Mouse (Mus musculus) testis, adult 2 months (tissue): ENCODE results near the gene Setd7. TPM values are rescaled to one million over a fixed set of nuclear protein-coding genes. Genes with fewer than 3 reads are reported as not detected.

Source experiments
- H3K27ac ChIP-seq: fragments of 200-500 bp; 2 replicates; pipeline ENCODE4 v1.5.1; 2012; ENCODE audit warnings: low read depth, low read length; ENCODE audit not compliant: control insufficient read depth, insufficient read depth
- H3K27me3 ChIP-seq: fragments of 200-500 bp; 2 replicates; pipeline ENCODE4 v1.6.1; 2012; ENCODE audit warnings: mild to moderate bottlenecking, low read length, moderate library complexity; ENCODE audit not compliant: control insufficient read depth, insufficient read depth
- H3K36me3 ChIP-seq: fragments of 200-500 bp; 2 replicates; pipeline ENCODE4 v1.6.1; 2012; ENCODE audit warnings: mild to moderate bottlenecking, low read length; ENCODE audit not compliant: control insufficient read depth, insufficient read depth
- H3K4me1 ChIP-seq: fragments of 200-500 bp; 2 replicates; pipeline ENCODE4 v1.6.1; 2012; ENCODE audit warnings: low read length; ENCODE audit not compliant: control insufficient read depth, insufficient read depth
- H3K4me3 ChIP-seq: fragments of 200-500 bp; 2 replicates; pipeline ENCODE4 v1.5.1; 2012; ENCODE audit warnings: low read depth, mild to moderate bottlenecking, low read length, moderate library complexity, mixed read lengths; ENCODE audit not compliant: control insufficient read depth
- CTCF ChIP-seq: fragments of 200-500 bp; IDR thresholded peaks from 2 replicates; pipeline ENCODE4 v1.5.1; 2012; ENCODE audit warnings: low read depth, mild to moderate bottlenecking, inconsistent platforms, low read length, moderate library complexity; ENCODE audit not compliant: control insufficient read depth, insufficient read depth, insufficient replicate concordance
- POLR2A ChIP-seq: fragments of 200-500 bp; IDR thresholded peaks from 2 replicates; pipeline ENCODE4 v1.6.1; 2012; ENCODE audit warnings: low read depth, mild to moderate bottlenecking, inconsistent platforms, low read length, moderate library complexity; ENCODE audit not compliant: control insufficient read depth
- polyA plus RNA-seq: library from polyadenylated mRNA; depleted of rRNA; stranded (reverse); fragments of >200 nt; gene quantifications from 2 replicates; pipeline ENCODE4 v1.2.3, GENCODE M21; 2012

The Setd7 gene
- polyA plus RNA-seq, 1 experiment, result 1.6 TPM

GRCm38 (mm10) chr3:51577359-51577758, 16.7 kb upstream of the Setd7 start:
- Histone ChIP-seq H3K36me3 (no peaks in the 10 kb centered on the region), H3K27me3 (no peaks in the 10 kb centered on the region)
- TF ChIP-seq CTCF (no peak), POLR2A (no peak)

GRCm38 (mm10) chr3:51573915-51574314, 13.2 kb upstream of the Setd7 start:
- Histone ChIP-seq H3K4me1 (peaks cover 3% of the 10 kb centered on the region; the same call in 1 of the 2 replicates), H3K27me3 (no peaks in the 10 kb centered on the region), H3K4me3 (no peak overlapping the region), H3K27ac (no peak overlapping the region), H3K36me3 (no peaks in the 10 kb centered on the region)
- TF ChIP-seq POLR2A (no peak), CTCF (no peak)

More at GRCm38 (mm10) chr3:51577359-51577758, 16.7 kb upstream of the Setd7 start:
- Histone ChIP-seq H3K27ac (no peak overlapping the region), H3K4me1 (peaks cover 3% of the 10 kb centered on the region; the same call in 1 of the 2 replicates), H3K4me3 (no peak overlapping the region)

GRCm38 (mm10) chr3:51570200-51570599, 9.5 kb upstream of the Setd7 start:
- Histone ChIP-seq H3K4me1 (peaks cover 3% of the 10 kb centered on the region; the same call in 1 of the 2 replicates), H3K27me3 (no peaks in the 10 kb centered on the region), H3K36me3 (no peaks in the 10 kb centered on the region), H3K27ac (no peak overlapping the region), H3K4me3 (no peak overlapping the region)
- TF ChIP-seq POLR2A (no peak), CTCF (no peak)

GRCm38 (mm10) chr3:51561993-51562385, 1.3 kb upstream of the Setd7 start:
- no peak overlapping the region for H3K4me3 ChIP-seq
- H3K27ac ChIP-seq, result no peak overlapping the region
- no peak for TF ChIP-seq POLR2A
- TF ChIP-seq CTCF, result no peak
- H3K36me3 ChIP-seq, result no peaks in the 10 kb centered on the region
- H3K27me3 ChIP-seq, result peaks cover 2% of the 10 kb centered on the region; the same call in 1 of the 2 replicates
- no peaks in the 10 kb centered on the region for H3K4me1 ChIP-seq

- H3K27ac ChIP-seq, result peak overlapping the region; percentile 50
- H3K27me3 ChIP-seq, result peaks cover 2% of the 10 kb centered on the region; the same call in 1 of the 2 replicates
- no peaks in the 10 kb centered on the region for H3K36me3 ChIP-seq
- TF ChIP-seq POLR2A, result no peak
- TF ChIP-seq CTCF, result no peak
- H3K4me3 ChIP-seq, result peak overlapping the region; percentile 91
- H3K4me1 ChIP-seq, result no peaks in the 10 kb centered on the region
Observed at GRCm38 (mm10) chr3:51561109-51561992, 672 bp upstream of the Setd7 start.

GRCm38 (mm10) chr3:51559594-51560450, 857 bp downstream of the Setd7 start:
- Histone ChIP-seq H3K4me3 (peak overlapping the region; percentile 91), H3K4me1 (no peaks in the 10 kb centered on the region), H3K36me3 (no peaks in the 10 kb centered on the region), H3K27me3 (peaks cover 2% of the 10 kb centered on the region; the same call in 1 of the 2 replicates), H3K27ac (peak overlapping the region; percentile 61)
- TF ChIP-seq POLR2A (peak; percentile 21; the same call in 1 of the 2 replicates), CTCF (no peak)

GRCm38 (mm10) chr3:51555583-51555982, 5.1 kb downstream of the Setd7 start:
- Histone ChIP-seq H3K27me3 (peaks cover 2% of the 10 kb centered on the region; the same call in 1 of the 2 replicates), H3K4me3 (no peak overlapping the region), H3K36me3 (no peaks in the 10 kb centered on the region), H3K4me1 (no peaks in the 10 kb centered on the region), H3K27ac (no peak overlapping the region)
- no peak for TF ChIP-seq CTCF
- no peak for TF ChIP-seq POLR2A

GRCm38 (mm10) chr3:51554836-51555235, 5.8 kb downstream of the Setd7 start:
- no peak overlapping the region for H3K27ac ChIP-seq
- H3K36me3 ChIP-seq, result no peaks in the 10 kb centered on the region
- TF ChIP-seq CTCF (no peak), POLR2A (no peak)
- no peak overlapping the region for H3K4me3 ChIP-seq
- peaks cover under 1% of the 10 kb centered on the region; the same call in 1 of the 2 replicates for H3K27me3 ChIP-seq
- H3K4me1 ChIP-seq, result no peaks in the 10 kb centered on the region
